Mouse (Mus musculus) kidney, embryonic 16.5 days (tissue): ENCODE results near the gene Sap30. TPM values are rescaled to one million over a fixed set of nuclear protein-coding genes. Genes with fewer than 3 reads are reported as not detected.
"Not testable (repeated sequence)": the region's sequence is repeated elsewhere in the genome, so short reads cannot be mapped to it uniquely, and the experiment has no call there.

Source experiments
- ATAC-seq: fragments of 200-750 bp; cut with Nextera tagmentation; 2 replicates; pipeline ENCODE4 v1.8.0; 2017; ENCODE audit warnings: moderate TSS enrichment; ENCODE audit not compliant: low FRiP score, low TSS enrichment
- H3K27ac ChIP-seq: fragments of 300-500 bp; sonication (generic); 2 replicates; pipeline ENCODE4 v1.5.1; 2014; ENCODE audit warnings: low read length
- H3K27me3 ChIP-seq: fragments of 300-500 bp; sonication (generic); 2 replicates; pipeline ENCODE4 v1.6.1; 2014; ENCODE audit warnings: low read length, control low read depth, mixed read lengths; ENCODE audit not compliant: insufficient read depth
- H3K36me3 ChIP-seq: fragments of 300-500 bp; sonication (generic); 2 replicates; pipeline ENCODE4 v1.6.1; 2014; ENCODE audit warnings: low read length, control low read depth, mixed read lengths; ENCODE audit not compliant: insufficient read depth
- H3K4me1 ChIP-seq: fragments of 300-500 bp; sonication (generic); 2 replicates; pipeline ENCODE4 v1.6.1; 2014; ENCODE audit warnings: low read length, control low read depth, mixed read lengths; ENCODE audit not compliant: insufficient read depth
- H3K4me2 ChIP-seq: fragments of 300-500 bp; sonication (generic); replicated peaks from 2 replicates; pipeline ENCODE4 v1.6.1; 2014; ENCODE audit warnings: low read depth, low read length
- H3K4me3 ChIP-seq: fragments of 300-500 bp; sonication (generic); 2 replicates; pipeline ENCODE4 v1.5.1; 2014; ENCODE audit warnings: mild to moderate bottlenecking, low read length
- H3K9ac ChIP-seq: fragments of 300-500 bp; sonication (generic); replicated peaks from 2 replicates; pipeline ENCODE4 v1.6.1; 2014; ENCODE audit warnings: low read length
- H3K9me3 ChIP-seq: fragments of 300-500 bp; sonication (generic); 2 replicates; pipeline ENCODE4 v1.6.1; 2016; ENCODE audit warnings: low read length, control low read depth
- WGBS: fragments of 180-500 bp; shearing (Covaris S2); extraction: QIAGEN DNeasy Blood & Tissue Kit; methylation state at CpG from one replicate; pipeline ENCODE4 v1.1.7; 2014; 5-methylcytosine and 5-hydroxymethylcytosine counted together
- polyA plus RNA-seq: library from polyadenylated mRNA; unstranded; fragments of >200 nt; fragmentation: Nextera tagmentation; extraction: Ambion mirVana; gene quantifications from 2 replicates; pipeline ENCODE4 v1.2.1, GENCODE M21; 2015

Gene Sap30
- polyA plus RNA-seq, 1 experiment from 2014 or later, result 29.0 TPM

DNA sequence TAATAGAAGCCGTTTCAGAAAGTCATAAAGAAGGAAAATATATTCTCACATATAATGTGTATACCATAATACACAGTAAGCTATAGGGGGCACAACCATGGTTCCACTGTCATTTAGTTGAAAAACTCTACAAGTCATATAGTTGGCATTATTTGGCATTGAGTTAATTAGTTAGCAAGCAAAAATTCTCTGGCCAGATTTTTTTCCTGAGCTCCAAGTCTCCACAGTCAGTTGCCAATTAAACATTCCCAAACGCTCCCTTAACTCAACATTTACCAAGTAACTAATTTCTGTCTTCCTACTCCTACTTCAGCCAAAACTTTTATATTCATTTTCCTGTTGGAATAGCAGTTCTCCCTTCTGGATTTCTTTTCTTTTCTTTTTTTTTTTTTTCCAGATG is 34.3 kb downstream of the Sap30 start:
- 95% methylated on average over 2 of the region's 2 CpGs for WGBS
- no peak overlapping the region for H3K4me3 ChIP-seq
- no peak overlapping the region for H3K27ac ChIP-seq
- ATAC-seq, result no peak
- H3K4me1 ChIP-seq, result no peaks in the 10 kb centered on the region
- H3K27me3 ChIP-seq, result no peaks in the 10 kb centered on the region
- no peak overlapping the region for H3K4me2 ChIP-seq
- no peak overlapping the region for H3K9ac ChIP-seq
- 0 out of 2 replicates have a peak, but pooled peaks cover 2% of the 10 kb centered on the region for H3K9me3 ChIP-seq
- no peaks in the 10 kb centered on the region for H3K36me3 ChIP-seq

DNA sequence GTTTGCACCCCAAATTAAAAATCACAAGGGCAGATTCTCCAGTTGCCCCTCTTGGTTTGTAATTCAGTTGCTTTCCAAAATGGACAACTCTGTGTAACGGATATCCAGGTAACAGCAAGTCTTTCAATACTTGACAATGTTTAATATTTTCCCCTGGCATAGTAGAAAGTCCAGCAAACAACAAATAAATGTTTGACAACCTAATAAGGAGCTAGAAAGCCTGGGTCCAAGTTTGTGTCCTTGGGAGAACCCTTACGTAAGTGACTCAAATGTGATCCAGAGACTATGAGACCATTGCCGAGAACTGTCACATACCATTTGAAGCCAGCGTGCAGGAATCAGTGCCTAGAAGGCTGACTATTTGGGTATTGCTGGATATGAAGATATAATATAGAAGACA is 35.8 kb downstream of the Sap30 start:
- no peak overlapping the region for H3K9ac ChIP-seq
- H3K4me2 ChIP-seq, result no peak overlapping the region
- H3K4me3 ChIP-seq, result no peak overlapping the region
- H3K36me3 ChIP-seq, result no peaks in the 10 kb centered on the region
- H3K9me3 ChIP-seq, result 0 out of 2 replicates have a peak, but pooled peaks cover 2% of the 10 kb centered on the region
- H3K27ac ChIP-seq, result no peak overlapping the region
- H3K27me3 ChIP-seq, result no peaks in the 10 kb centered on the region
- no peak for ATAC-seq
- H3K4me1 ChIP-seq, result no peaks in the 10 kb centered on the region
- WGBS, result 94% methylated on average over 4 of the region's 4 CpGs

- Histone ChIP-seq H3K27ac (no peak overlapping the region), H3K4me3 (no peak overlapping the region), H3K4me1 (no peaks in the 10 kb centered on the region), H3K36me3 (no peaks in the 10 kb centered on the region), H3K9me3 (0 out of 2 replicates have a peak, but pooled peaks cover 2% of the 10 kb centered on the region), H3K27me3 (no peaks in the 10 kb centered on the region), H3K9ac (no peak overlapping the region), H3K4me2 (no peak overlapping the region)
- WGBS, result 69% methylated on average over 7 of the region's 7 CpGs
- ATAC-seq, result no peak
Observed at GRCm38 (mm10) chr8:57450726-57451125, 36.9 kb downstream of the Sap30 start.

- H3K27ac ChIP-seq, H3K4me2 ChIP-seq, ATAC-seq, H3K27me3 ChIP-seq, H3K36me3 ChIP-seq, H3K4me1 ChIP-seq, H3K9me3 ChIP-seq, H3K4me3 ChIP-seq, H3K9ac ChIP-seq: not testable (repeated sequence)
- 91% methylated on average over 4 of the region's 5 CpGs for WGBS
Observed at GRCm38 (mm10) chr8:57445901-57446300, 41.8 kb downstream of the Sap30 start.

DNA sequence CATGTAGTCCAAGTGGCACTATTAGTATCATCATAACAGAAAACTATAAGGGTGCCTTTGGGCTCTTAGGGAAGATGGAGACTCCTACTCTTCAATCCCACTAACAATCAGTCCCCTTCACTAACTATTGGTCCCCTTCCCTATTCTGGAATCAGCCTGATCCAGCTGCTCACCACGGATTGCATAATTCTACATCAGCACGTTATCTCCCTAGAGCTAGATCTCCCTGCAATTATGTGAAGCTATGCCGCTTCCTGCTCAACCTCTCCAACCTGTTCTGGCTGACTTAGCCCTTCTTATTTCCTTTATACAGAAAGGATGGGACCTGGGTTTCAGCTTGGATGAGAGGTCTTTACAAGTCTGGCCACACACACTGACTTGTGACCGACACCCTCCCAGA is 44.4 kb downstream of the Sap30 start:
- no peak overlapping the region for H3K4me3 ChIP-seq
- H3K9ac ChIP-seq, result no peak overlapping the region
- no peaks in the 10 kb centered on the region for H3K4me1 ChIP-seq
- no peak overlapping the region for H3K27ac ChIP-seq
- no peaks in the 10 kb centered on the region for H3K27me3 ChIP-seq
- H3K36me3 ChIP-seq, result no peaks in the 10 kb centered on the region
- 74% methylated on average over 4 of the region's 4 CpGs for WGBS
- no peak overlapping the region for H3K4me2 ChIP-seq
- H3K9me3 ChIP-seq, result no peaks in the 10 kb centered on the region
- no peak for ATAC-seq

- ATAC-seq, result no peak
- WGBS, result 91% methylated on average over 5 of the region's 5 CpGs
- Histone ChIP-seq H3K27ac (no peak overlapping the region), H3K9ac (no peak overlapping the region), H3K4me3 (no peak overlapping the region), H3K27me3 (no peaks in the 10 kb centered on the region), H3K4me1 (no peaks in the 10 kb centered on the region), H3K9me3 (no peaks in the 10 kb centered on the region), H3K36me3 (no peaks in the 10 kb centered on the region), H3K4me2 (no peak overlapping the region)
Observed at GRCm38 (mm10) chr8:57441556-57441955, 46.1 kb downstream of the Sap30 start.

DNA sequence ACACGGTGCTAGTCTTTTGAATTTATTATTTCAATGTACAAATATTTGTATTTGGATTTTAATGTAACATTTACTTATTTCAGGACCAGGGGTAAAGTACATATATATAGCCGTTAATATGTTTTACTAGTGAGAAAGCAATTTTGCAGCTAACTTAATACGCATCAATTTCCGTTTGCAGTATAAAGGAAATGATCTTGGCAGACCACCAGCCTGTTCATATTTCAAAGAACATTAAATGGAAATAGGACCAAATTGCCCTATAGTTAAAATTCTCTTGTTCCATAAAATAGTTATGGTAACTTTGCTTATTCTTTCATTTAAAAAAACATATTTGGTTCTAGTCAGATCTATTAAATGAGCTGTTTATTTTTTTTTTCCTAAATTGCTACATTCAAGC is 46.5 kb downstream of the Sap30 start:
- Histone ChIP-seq H3K9ac (no peak overlapping the region), H3K36me3 (no peaks in the 10 kb centered on the region), H3K27ac (no peak overlapping the region), H3K4me2 (no peak overlapping the region), H3K27me3 (no peaks in the 10 kb centered on the region), H3K9me3 (no peaks in the 10 kb centered on the region), H3K4me3 (no peak overlapping the region), H3K4me1 (no peaks in the 10 kb centered on the region)
- no peak for ATAC-seq
- WGBS, result 64% methylated on average over 4 of the region's 4 CpGs

GRCm38 (mm10) chr8:57436437-57436796 is 51.2 kb downstream of the Sap30 start:
- Histone ChIP-seq H3K9ac (no peak overlapping the region), H3K27me3 (no peaks in the 10 kb centered on the region), H3K9me3 (no peaks in the 10 kb centered on the region), H3K4me3 (no peak overlapping the region), H3K4me2 (no peak overlapping the region), H3K36me3 (no peaks in the 10 kb centered on the region), H3K27ac (no peak overlapping the region), H3K4me1 (no peaks in the 10 kb centered on the region)
- WGBS, result 87% methylated on average over 9 of the region's 9 CpGs
- no peak for ATAC-seq

DNA sequence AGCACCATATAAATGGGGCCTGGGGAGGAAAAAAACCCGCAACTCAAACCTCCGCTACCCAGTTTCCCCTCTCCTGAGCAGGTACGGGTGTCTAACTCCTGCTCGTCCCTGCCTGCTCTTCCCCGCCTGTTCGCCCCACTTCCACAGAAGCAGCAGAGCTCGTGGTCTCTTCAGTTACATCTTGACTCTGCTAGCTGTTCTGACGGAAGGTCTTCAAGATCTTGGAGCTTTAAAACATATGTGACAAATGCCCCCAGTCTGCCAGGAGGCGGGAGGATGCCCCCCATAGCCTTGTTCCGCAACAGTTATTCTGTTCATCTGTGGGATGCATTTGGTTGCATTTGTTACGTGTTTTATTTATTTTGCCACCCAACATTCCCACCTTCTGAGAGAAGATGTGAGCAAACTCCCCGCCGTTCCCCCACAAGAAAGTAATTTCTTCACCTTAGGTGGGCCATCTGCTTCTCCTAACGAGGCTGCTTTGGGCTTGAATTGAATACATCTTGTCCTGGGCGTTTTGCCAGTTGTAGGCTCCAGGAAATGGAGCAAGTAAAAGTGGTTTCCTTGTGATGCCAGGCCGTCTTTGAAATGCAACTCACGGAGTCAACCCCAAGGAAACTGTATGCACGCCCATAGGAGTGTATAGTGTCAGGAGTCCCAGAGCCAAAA is 51.8 kb downstream of the Sap30 start:
- Histone ChIP-seq H3K27ac (no peak overlapping the region), H3K4me2 (no peak overlapping the region), H3K4me3 (no peak overlapping the region), H3K27me3 (no peaks in the 10 kb centered on the region), H3K9ac (no peak overlapping the region), H3K36me3 (no peaks in the 10 kb centered on the region), H3K4me1 (no peaks in the 10 kb centered on the region), H3K9me3 (no peaks in the 10 kb centered on the region)
- 34% methylated on average over 18 of the region's 18 CpGs for WGBS
- no peak for ATAC-seq

DNA sequence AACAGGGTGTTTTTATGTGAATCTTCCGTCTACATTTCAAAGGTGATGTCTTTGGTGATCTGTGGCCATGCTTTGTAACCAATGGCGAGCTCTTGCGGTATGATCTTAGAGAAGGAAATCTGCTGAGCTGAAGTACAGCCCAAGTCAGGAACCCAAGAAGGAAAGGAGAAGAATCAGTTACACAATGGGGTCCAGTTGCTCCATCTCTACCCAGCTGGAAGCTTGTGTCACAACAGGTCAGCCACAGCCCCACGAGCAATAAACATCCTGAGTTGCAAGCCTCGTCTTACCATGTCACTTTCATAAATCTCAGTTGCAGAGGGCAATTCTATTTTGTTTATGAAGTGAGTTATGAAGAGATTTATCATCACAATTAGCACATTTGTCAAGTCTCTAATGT is 54.9 kb downstream of the Sap30 start:
- H3K4me2 ChIP-seq, result no peak overlapping the region
- no peaks in the 10 kb centered on the region for H3K36me3 ChIP-seq
- no peak overlapping the region for H3K4me3 ChIP-seq
- no peaks in the 10 kb centered on the region for H3K9me3 ChIP-seq
- WGBS, result 71% methylated on average over 5 of the region's 5 CpGs
- H3K4me1 ChIP-seq, result no peaks in the 10 kb centered on the region
- peaks cover 6% of the 10 kb centered on the region; the same call in 1 of the 2 replicates for H3K27me3 ChIP-seq
- ATAC-seq, result no peak
- H3K27ac ChIP-seq, result no peak overlapping the region
- no peak overlapping the region for H3K9ac ChIP-seq
